Mouse (Mus musculus): ENCODE measurements at regions not wholly inside any gene's neighbourhood (a gene's known extent, or its start where the extent isn't known, plus 50 kb on each side); places are given as distances from the start of the nearest gene placed in this dataset.

DNA sequence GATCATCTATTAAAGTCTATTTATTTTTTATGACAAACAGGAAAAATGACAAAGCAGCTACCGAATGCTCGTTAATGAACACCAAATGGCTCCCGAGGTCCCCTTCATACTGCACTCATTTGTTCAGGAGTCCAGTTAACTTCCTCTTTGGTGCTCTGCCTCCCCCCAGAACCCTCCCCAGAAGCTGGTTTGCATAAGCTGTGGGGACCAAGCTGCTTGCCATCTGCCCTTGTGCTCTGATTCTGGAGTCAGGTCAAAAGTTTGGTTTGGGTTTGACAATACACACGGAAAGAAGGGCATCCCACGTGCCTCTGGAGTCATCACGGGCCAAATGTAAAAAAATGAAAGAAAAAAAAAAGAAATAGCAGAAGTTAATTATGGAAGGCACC lies 152.1 kb upstream of the F930015N05Rik start:
- Histone ChIP-seq H3K9me3 (replicated peaks; ENCODE audit: insufficient read depth, low read length) (no peaks in the 10 kb centered on the region), H3K4me1 (ENCODE audit: control insufficient read depth in 1 of 2, insufficient read depth in 2 of 2, low read length in 2 of 2) (no peaks in the 10 kb centered on the region), H3K27ac (ENCODE audit: control insufficient read depth, low read depth, low read length) (no peak overlapping the region), H3K79me2 (ENCODE audit: control insufficient read depth, insufficient read depth, low read length, poor library complexity) (no peaks in the 10 kb centered on the region), H3K9ac (ENCODE audit: control insufficient read depth, low read depth, low read length, poor library complexity, severe bottlenecking) (no peak overlapping the region), H3K36me3 (ENCODE audit: control insufficient read depth in 1 of 2, insufficient read depth in 2 of 2, low read length in 2 of 2) (no peaks in the 10 kb centered on the region), H3K4me3 (ENCODE audit: control insufficient read depth in 1 of 2, insufficient read depth in 1 of 2, low read depth in 2 of 2, low read length in 2 of 2) (no peak overlapping the region), H3K27me3 (ENCODE audit: control insufficient read depth in 1 of 2, insufficient read depth in 2 of 2, low read length in 2 of 2) (peaks cover 0 to 2% of the 10 kb centered on the region in 2 experiments; a peak in 2 of 4 replicates)
- DNase-seq (ENCODE audit: low read depth, low spot score): no peak
- no peak for TF ChIP-seq POLR2AphosphoS2 (IDR thresholded peaks at IDR 0.05; ENCODE audit: low read length)
- TF ChIP-seq TCF12 (IDR thresholded peaks at IDR 0.05; ENCODE audit: low read depth, low read length): no peak
- TF ChIP-seq E2F4 (IDR thresholded peaks at IDR 0.05; ENCODE audit: borderline replicate concordance, low read depth, low read length): no peak
- TF ChIP-seq UBTF (IDR thresholded peaks at IDR 0.05; ENCODE audit: borderline replicate concordance, insufficient read depth, low read depth, low read length): no peak
- no peak for TF ChIP-seq MAX (IDR thresholded peaks at IDR 0.05; ENCODE audit: low read length)
- no peak for TF ChIP-seq MEF2A (IDR thresholded peaks at IDR 0.05; ENCODE audit: extremely low read depth, insufficient replicate concordance, low read depth, low read length, poor library complexity, severe bottlenecking)
- no peak for TF ChIP-seq HCFC1 (IDR thresholded peaks at IDR 0.05; ENCODE audit: low read depth, low read length)
- no peak for TF ChIP-seq ZMIZ1 (IDR thresholded peaks at IDR 0.05; ENCODE audit: low read depth, low read length)
- TF ChIP-seq SMC3 (IDR thresholded peaks at IDR 0.05; ENCODE audit: low read depth, low read length): no peak
- no peak for TF ChIP-seq MYB (IDR thresholded peaks at IDR 0.05; ENCODE audit: low read depth, low read length)
- TF ChIP-seq ZNF384 (IDR thresholded peaks at IDR 0.05; ENCODE audit: low read depth, low read length): no peak
- TF ChIP-seq ELF1 (IDR thresholded peaks at IDR 0.05; ENCODE audit: low read depth, low read length): no peak
- no peak for TF ChIP-seq BHLHE40 (IDR thresholded peaks at IDR 0.05; ENCODE audit: borderline replicate concordance, low read depth, low read length)

DNA sequence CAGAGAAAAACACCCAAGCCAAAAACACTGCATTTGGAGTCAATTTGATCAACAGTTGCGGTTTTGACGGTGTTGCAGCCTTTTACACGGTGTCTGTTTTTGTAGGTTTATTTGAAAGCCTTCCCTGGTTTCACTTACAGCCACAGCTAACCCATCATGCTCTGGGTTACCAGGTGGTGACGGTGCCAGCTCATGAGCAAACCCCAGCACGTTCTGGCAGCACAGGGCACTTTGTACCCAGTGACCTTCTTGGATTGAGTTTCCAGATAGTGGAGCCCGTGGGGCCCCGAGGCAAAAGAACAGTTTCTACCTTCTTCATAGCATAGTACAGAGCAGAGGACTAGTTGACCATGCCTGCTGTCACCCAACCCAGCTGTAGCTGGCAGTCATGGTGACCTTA lies 152.6 kb upstream of the F930015N05Rik start:
- no peak for DNase-seq (ENCODE audit: low read depth, low spot score)
- TF ChIP-seq ZC3H11A (IDR thresholded peaks at IDR 0.05; ENCODE audit: low read depth, low read length): no peak
- H3K9ac ChIP-seq (ENCODE audit: control insufficient read depth, low read depth, low read length, poor library complexity, severe bottlenecking): no peak overlapping the region
- H3K79me2 ChIP-seq (ENCODE audit: control insufficient read depth, insufficient read depth, low read length, poor library complexity): no peaks in the 10 kb centered on the region
- no peak overlapping the region for H3K4me3 ChIP-seq (ENCODE audit: control insufficient read depth in 1 of 2, insufficient read depth in 1 of 2, low read depth in 2 of 2, low read length in 2 of 2)
- no peaks in the 10 kb centered on the region for H3K36me3 ChIP-seq (ENCODE audit: control insufficient read depth in 1 of 2, insufficient read depth in 2 of 2, low read length in 2 of 2)
- H3K9me3 ChIP-seq (replicated peaks; ENCODE audit: insufficient read depth, low read length): no peaks in the 10 kb centered on the region
- no peak overlapping the region for H3K27ac ChIP-seq (ENCODE audit: control insufficient read depth, low read depth, low read length)
- H3K4me1 ChIP-seq (ENCODE audit: control insufficient read depth in 1 of 2, insufficient read depth in 2 of 2, low read length in 2 of 2): no peaks in the 10 kb centered on the region
- peaks cover 0 to 2% of the 10 kb centered on the region in 2 experiments; a peak in 2 of 4 replicates for H3K27me3 ChIP-seq (ENCODE audit: control insufficient read depth in 1 of 2, insufficient read depth in 2 of 2, low read length in 2 of 2)

DNA sequence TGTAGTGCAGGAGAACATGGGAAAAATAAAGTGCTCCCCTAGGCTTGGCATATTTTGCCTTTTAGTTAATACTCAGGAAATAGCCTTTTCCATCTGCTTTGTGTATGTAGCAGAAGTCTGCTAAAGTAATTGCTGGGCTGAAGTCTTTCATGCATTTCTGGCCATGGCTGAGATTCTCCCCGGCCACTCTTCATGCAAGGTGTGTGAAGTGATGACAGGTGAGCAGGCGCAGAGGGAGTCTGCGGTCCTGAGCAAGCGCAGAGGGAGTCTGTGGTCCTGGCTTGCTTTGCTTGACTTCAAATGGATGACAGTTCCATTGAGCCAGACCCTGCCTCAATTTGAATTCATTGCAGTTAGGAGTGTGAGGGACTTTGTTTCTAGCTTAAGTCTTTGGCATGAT lies 153.6 kb upstream of the F930015N05Rik start:
- Histone ChIP-seq H3K36me3 (ENCODE audit: control insufficient read depth in 1 of 2, insufficient read depth in 2 of 2, low read length in 2 of 2) (no peaks in the 10 kb centered on the region), H3K9me3 (replicated peaks; ENCODE audit: insufficient read depth, low read length) (no peaks in the 10 kb centered on the region), H3K27ac (ENCODE audit: control insufficient read depth, low read depth, low read length) (no peak overlapping the region), H3K9ac (ENCODE audit: control insufficient read depth, low read depth, low read length, poor library complexity, severe bottlenecking) (no peak overlapping the region), H3K79me2 (ENCODE audit: control insufficient read depth, insufficient read depth, low read length, poor library complexity) (no peaks in the 10 kb centered on the region), H3K4me1 (ENCODE audit: control insufficient read depth in 1 of 2, insufficient read depth in 2 of 2, low read length in 2 of 2) (no peaks in the 10 kb centered on the region), H3K4me3 (ENCODE audit: control insufficient read depth in 1 of 2, insufficient read depth in 1 of 2, low read depth in 2 of 2, low read length in 2 of 2) (no peak overlapping the region), H3K27me3 (ENCODE audit: control insufficient read depth in 1 of 2, insufficient read depth in 2 of 2, low read length in 2 of 2) (peaks cover 0 to 2% of the 10 kb centered on the region in 2 experiments; a peak in 2 of 4 replicates)
- no peak for DNase-seq (ENCODE audit: low read depth, low spot score)
- TF ChIP-seq RAD21 (IDR thresholded peaks at IDR 0.05; ENCODE audit: low read depth, low read length): no peak
- no peak for TF ChIP-seq USF1 (IDR thresholded peaks at IDR 0.05; ENCODE audit: low read depth, low read length)
- no peak for TF ChIP-seq TCF12 (IDR thresholded peaks at IDR 0.05; ENCODE audit: low read depth, low read length)
- TF ChIP-seq CTCF (IDR thresholded peaks at IDR 0.05 in 2 of 3, conservative IDR thresholded peaks at IDR 0.05 in 1 of 3; ENCODE audit: control insufficient read depth in 1 of 3, insufficient read depth in 1 of 3, low read depth in 2 of 3, low read length in 3 of 3, poor library complexity in 1 of 3, severe bottlenecking in 1 of 3): no peak
- TF ChIP-seq ELF1 (IDR thresholded peaks at IDR 0.05; ENCODE audit: low read depth, low read length): no peak
- no peak for TF ChIP-seq POLR2AphosphoS5 (IDR thresholded peaks at IDR 0.05; ENCODE audit: borderline replicate concordance, low read depth, low read length)
- TF ChIP-seq ZMIZ1 (IDR thresholded peaks at IDR 0.05; ENCODE audit: low read depth, low read length): no peak
- TF ChIP-seq ZC3H11A (IDR thresholded peaks at IDR 0.05; ENCODE audit: low read depth, low read length): no peak
- no peak for TF ChIP-seq NELFE (IDR thresholded peaks at IDR 0.05; ENCODE audit: low read depth, low read length)
- no peak for TF ChIP-seq KAT2A (conservative IDR thresholded peaks at IDR 0.05; ENCODE audit: low read depth, low read length)
- no peak for TF ChIP-seq MYB (IDR thresholded peaks at IDR 0.05; ENCODE audit: low read depth, low read length)
- no peak for TF ChIP-seq CHD2 (IDR thresholded peaks at IDR 0.05; ENCODE audit: low read length)
- no peak for TF ChIP-seq RCOR1 (IDR thresholded peaks at IDR 0.05; ENCODE audit: low read depth, low read length)
- no peak for TF ChIP-seq MAFK (IDR thresholded peaks at IDR 0.05; ENCODE audit: borderline replicate concordance, low read depth, low read length)
- no peak for TF ChIP-seq ZKSCAN1 (IDR thresholded peaks at IDR 0.05; ENCODE audit: low read depth, low read length)
- no peak for TF ChIP-seq MXI1 (IDR thresholded peaks at IDR 0.05; ENCODE audit: low read depth, low read length)
- TF ChIP-seq MYC (IDR thresholded peaks at IDR 0.05; ENCODE audit: low read depth, low read length): no peak
- TF ChIP-seq MAX (IDR thresholded peaks at IDR 0.05; ENCODE audit: low read length): no peak

Measured in MEL (cell line).